Mouse (Mus musculus) MEL (cell line): ENCODE data around the gene Maml3. TPM values are rescaled to one million over a fixed set of nuclear protein-coding genes. Genes with fewer than 3 reads are reported as not detected.
A peak's percentile ranks its signal among the peaks of the same experiment; 100 is the strongest.

ENCODE experiments used
- DNase-seq: peaks from one replicate; pipeline ENCODE4 v3.0.0; 2011; ENCODE audit warnings: low read depth, low spot score
- H3K27ac ChIP-seq: 2 replicates; pipeline ENCODE4 v1.5.1; 2012; ENCODE audit warnings: low read depth, mild to moderate bottlenecking, control low read depth, low read length, moderate library complexity; ENCODE audit not compliant: control insufficient read depth
- H3K27me3 ChIP-seq, 2 experiments: fragments of 150-350 bp in 1 of 2; sonication (generic) in 1 of 2; 2 replicates each; pipeline ENCODE4 v1.6.1; 2012; ENCODE audit warnings: low read length in 2 of 2, mild to moderate bottlenecking in 2 of 2, improper control_type of control experiment in 1 of 2, moderate library complexity in 1 of 2; ENCODE audit not compliant: insufficient read depth in 2 of 2, control insufficient read depth in 1 of 2
- H3K36me3 ChIP-seq, 2 experiments: 2 replicates each; pipeline ENCODE4 v1.6.1; 2012 to 2014; ENCODE audit warnings: low read length in 2 of 2, improper control_type of control experiment in 1 of 2, inconsistent platforms in 1 of 2, mild to moderate bottlenecking in 1 of 2; ENCODE audit not compliant: insufficient read depth in 2 of 2, control insufficient read depth in 1 of 2
- H3K4me1 ChIP-seq, 2 experiments: fragments of 150-350 bp in 1 of 2; sonication (generic) in 1 of 2; 2 replicates each; pipeline ENCODE4 v1.6.1; 2012; ENCODE audit warnings: low read length in 2 of 2, improper control_type of control experiment in 1 of 2, mild to moderate bottlenecking in 1 of 2; ENCODE audit not compliant: insufficient read depth in 2 of 2, control insufficient read depth in 1 of 2
- H3K4me3 ChIP-seq, 2 experiments: fragments of 150-350 bp in 1 of 2; sonication (generic) in 1 of 2; 2 replicates each; pipeline ENCODE4 v1.5.1; 2012; ENCODE audit warnings: low read depth in 2 of 2, low read length in 2 of 2, mild to moderate bottlenecking in 2 of 2, moderate library complexity in 2 of 2, control low read depth in 1 of 2, improper control_type of control experiment in 1 of 2; ENCODE audit not compliant: control insufficient read depth in 1 of 2, insufficient read depth in 1 of 2
- H3K79me2 ChIP-seq: 2 replicates; pipeline ENCODE4 v1.6.1; 2012; ENCODE audit warnings: mild to moderate bottlenecking, low read length, moderate library complexity; ENCODE audit not compliant: control insufficient read depth, poor library complexity, insufficient read depth
- H3K9ac ChIP-seq: 2 replicates; pipeline ENCODE4 v1.6.1; 2012; ENCODE audit warnings: low read depth, mild to moderate bottlenecking, control low read depth, low read length, moderate library complexity; ENCODE audit not compliant: control insufficient read depth, poor library complexity, severe bottlenecking
- H3K9me3 ChIP-seq: fragments of 150-350 bp; sonication (generic); replicated peaks from 2 replicates; pipeline ENCODE4 v1.6.1; 2012; ENCODE audit warnings: mild to moderate bottlenecking, low read length, improper control_type of control experiment, moderate library complexity; ENCODE audit not compliant: insufficient read depth
- BHLHE40 ChIP-seq: IDR thresholded peaks from 2 replicates; pipeline ENCODE4 v1.6.1; 2012; ENCODE audit warnings: low read depth, mild to moderate bottlenecking, inconsistent platforms, low read length, improper control_type of control experiment, borderline replicate concordance
- CHD2 ChIP-seq: IDR thresholded peaks from 2 replicates; pipeline ENCODE4 v1.6.1; 2011; ENCODE audit warnings: low read length, improper control_type of control experiment
- E2F4 ChIP-seq: IDR thresholded peaks from 2 replicates; pipeline ENCODE4 v1.6.1; 2011; ENCODE audit warnings: low read depth, low read length, improper control_type of control experiment, borderline replicate concordance
- EP300 ChIP-seq, 2 experiments: IDR thresholded peaks; 2 replicates each; pipeline ENCODE4 v1.6.1; 2011; ENCODE audit warnings: improper control_type of control experiment in 2 of 2, low read length in 2 of 2, low read depth in 1 of 2, mild to moderate bottlenecking in 1 of 2
- GABPA ChIP-seq: IDR thresholded peaks from 2 replicates; pipeline ENCODE4 v1.6.1; 2012; ENCODE audit warnings: low read depth, mild to moderate bottlenecking, inconsistent platforms, low read length, improper control_type of control experiment, moderate library complexity
- GATA1 ChIP-seq: IDR thresholded peaks from 2 replicates; pipeline ENCODE4 v1.6.1; 2011; ENCODE audit warnings: low read depth, low read length, improper control_type of control experiment
- HCFC1 ChIP-seq: IDR thresholded peaks from 2 replicates; pipeline ENCODE4 v1.6.1; 2012; ENCODE audit warnings: low read depth, mild to moderate bottlenecking, inconsistent platforms, low read length, improper control_type of control experiment, moderate library complexity
- JUND ChIP-seq: IDR thresholded peaks from 2 replicates; pipeline ENCODE4 v1.6.1; 2011; ENCODE audit warnings: low read depth, mild to moderate bottlenecking, improper control_type of control experiment, low read length
- MEF2A ChIP-seq: IDR thresholded peaks from 2 replicates; pipeline ENCODE4 v1.6.1; 2014; ENCODE audit warnings: low read depth, mild to moderate bottlenecking, inconsistent platforms, low read length, improper control_type of control experiment; ENCODE audit not compliant: poor library complexity, insufficient replicate concordance, severe bottlenecking; ENCODE audit errors: extremely low read depth
- NELFE ChIP-seq: IDR thresholded peaks from 2 replicates; pipeline ENCODE4 v1.6.1; 2011; ENCODE audit warnings: low read depth, low read length, improper control_type of control experiment
- POLR2AphosphoS2 ChIP-seq: IDR thresholded peaks from 2 replicates; pipeline ENCODE4 v1.6.1; 2011; ENCODE audit warnings: low read length, improper control_type of control experiment
- RAD21 ChIP-seq: IDR thresholded peaks from 2 replicates; pipeline ENCODE4 v1.6.1; 2011; ENCODE audit warnings: mild to moderate bottlenecking, low read depth, low read length, improper control_type of control experiment
- RCOR1 ChIP-seq: IDR thresholded peaks from 2 replicates; pipeline ENCODE4 v1.6.1; 2012; ENCODE audit warnings: low read depth, mild to moderate bottlenecking, inconsistent platforms, low read length, improper control_type of control experiment
- UBTF ChIP-seq: IDR thresholded peaks from 2 replicates; pipeline ENCODE4 v1.6.1; 2012; ENCODE audit warnings: low read depth, mild to moderate bottlenecking, inconsistent platforms, low read length, improper control_type of control experiment, moderate library complexity, borderline replicate concordance; ENCODE audit not compliant: insufficient read depth
- USF1 ChIP-seq: IDR thresholded peaks from 2 replicates; pipeline ENCODE4 v1.6.1; 2014; ENCODE audit warnings: low read depth, mild to moderate bottlenecking, inconsistent platforms, low read length, improper control_type of control experiment, moderate library complexity
- polyA plus RNA-seq, 2 experiments: library from polyadenylated mRNA; stranded (reverse) in 1 of 2; unstranded in 1 of 2; fragments of >175 nt in 1 of 2; fragments of >200 nt in 1 of 2; gene quantifications; 2 replicates each; pipeline versions ENCODE4 v1.2.1 to v1.2.4; 2012; ENCODE audit warnings: low replicate concordance in 2 of 2, low read depth in 1 of 2; ENCODE audit not compliant: insufficient read length in 2 of 2, insufficient read depth in 1 of 2, missing spikeins in 1 of 2
- total RNA-seq: library from RNA; depleted of rRNA; stranded (reverse); fragments of 300-350 nt; gene quantifications from 2 replicates; pipeline ENCODE4 v1.2.3, GENCODE M21; 2012

The Maml3 gene
- total and polyA plus RNA-seq, 3 experiments, result 2.0 to 4.1 TPM; not detected in 1

DNA sequence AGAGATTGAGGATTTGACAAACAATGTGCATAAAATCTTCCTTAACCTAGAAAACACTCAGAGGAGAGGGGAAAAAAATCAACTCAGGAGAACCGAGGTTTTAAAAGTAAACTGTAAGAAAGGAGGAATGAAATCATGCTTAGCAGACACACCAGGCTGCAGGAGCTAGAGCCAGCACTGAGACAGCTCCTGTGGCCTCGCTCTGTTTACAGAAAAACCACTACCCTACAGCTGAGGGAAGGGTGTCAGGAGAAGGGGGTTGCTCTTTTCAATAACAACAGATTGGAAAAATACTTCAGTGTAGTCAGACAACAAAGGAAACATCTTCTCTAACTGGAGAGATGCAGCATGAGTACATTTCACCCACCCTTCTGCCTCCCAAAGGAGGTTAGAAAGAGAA lies 139.4 kb downstream of the Maml3 start:
- no peaks in the 10 kb centered on the region; a peak in 2 of 4 replicates for H3K36me3 ChIP-seq
- no peak for TF ChIP-seq GABPA
- no peak for TF ChIP-seq BHLHE40
- TF ChIP-seq JUND, result no peak
- no peak for DNase-seq

DNA sequence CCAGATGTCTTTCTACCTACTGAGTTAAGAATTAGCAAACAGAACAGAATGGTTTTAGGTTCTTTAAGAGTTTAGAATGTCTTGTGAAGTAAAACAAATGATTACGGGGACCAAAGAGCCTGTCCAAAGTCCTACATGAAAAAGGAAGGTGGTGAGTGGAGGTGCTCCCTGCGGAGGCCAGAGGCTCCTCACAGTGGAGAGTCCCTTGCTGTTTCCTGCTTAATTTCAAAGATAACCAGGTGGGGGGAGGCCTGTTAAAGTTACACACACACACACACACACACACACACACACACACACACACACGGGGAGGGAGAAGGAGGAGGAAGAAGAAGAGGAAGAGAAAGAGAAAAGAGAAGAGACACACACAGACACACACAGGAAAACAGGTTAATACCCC lies 139.9 kb downstream of the Maml3 start:
- H3K79me2 ChIP-seq, result no peaks in the 10 kb centered on the region
- peak; percentile 18 for DNase-seq
- peaks cover 0 to 4% of the 10 kb centered on the region in 2 experiments; a peak in 1 of 4 replicates for H3K4me1 ChIP-seq
- TF ChIP-seq POLR2AphosphoS2, result no peak
- no peak for TF ChIP-seq E2F4
- TF ChIP-seq USF1, result no peak
- no peaks in the 10 kb centered on the region; a peak in 2 of 4 replicates for H3K36me3 ChIP-seq
- H3K27me3 ChIP-seq, result no peaks in the 10 kb centered on the region
- H3K4me3 ChIP-seq, result no peak overlapping the region
- H3K9ac ChIP-seq, result no peak overlapping the region
- H3K9me3 ChIP-seq, result no peaks in the 10 kb centered on the region
- H3K27ac ChIP-seq, result no peak overlapping the region

More for the DNA sequence above, 139.4 kb downstream of the Maml3 start:
- Histone ChIP-seq H3K79me2 (no peaks in the 10 kb centered on the region), H3K9ac (no peak overlapping the region), H3K9me3 (no peaks in the 10 kb centered on the region), H3K27me3 (no peaks in the 10 kb centered on the region), H3K27ac (no peak overlapping the region), H3K4me3 (no peak overlapping the region), H3K4me1 (peaks cover 0 to 4% of the 10 kb centered on the region in 2 experiments; a peak in 1 of 4 replicates)

GRCm38 (mm10) chr3:51963891-51964593 lies 140.8 kb downstream of the Maml3 start:
- H3K4me1 ChIP-seq, result peaks cover 2 to 4% of the 10 kb centered on the region in 2 experiments; a peak in 1 of 4 replicates
- TF ChIP-seq RCOR1 (no peak), UBTF (no peak), NELFE (no peak), HCFC1 (no peak), EP300 (IDR thresholded peaks at IDR 0.05; ENCODE audit: low read depth in 1 of 2, low read length in 2 of 2) (no peak), E2F4 (no peak), RAD21 (no peak), GATA1 (no peak), MEF2A (no peak), CHD2 (no peak)
- no peak overlapping the region for H3K4me3 ChIP-seq
- no peaks in the 10 kb centered on the region for H3K27me3 ChIP-seq
- DNase-seq, result peak; percentile 18
- no peaks in the 10 kb centered on the region for H3K9me3 ChIP-seq
- no peak overlapping the region for H3K27ac ChIP-seq
- no peak overlapping the region for H3K9ac ChIP-seq
- H3K79me2 ChIP-seq, result no peaks in the 10 kb centered on the region
- H3K36me3 ChIP-seq, result no peaks in the 10 kb centered on the region; a peak in 2 of 4 replicates
